Mouse (Mus musculus) liver, embryonic 13.5 days (tissue): ENCODE measurements at regions not wholly inside any gene's neighbourhood (a gene's known extent, or its start where the extent isn't known, plus 50 kb on each side); places are given as distances from the start of the nearest gene placed in this dataset.

Source experiments
- ATAC-seq: fragments of 200-750 bp; cut with Nextera tagmentation; 2 replicates; pipeline ENCODE4 v1.8.0; 2017; ENCODE audit warnings: low read depth, mild to moderate bottlenecking, moderate number of reproducible peaks, moderate library complexity
- DNase-seq: peaks from one replicate; pipeline ENCODE4 v3.0.0; 2022
- H3K27ac ChIP-seq: fragments of 300-500 bp; sonication (generic); 2 replicates; pipeline ENCODE4 v1.5.1; 2015; ENCODE audit warnings: moderate library complexity, mild to moderate bottlenecking, inconsistent platforms
- H3K27me3 ChIP-seq: fragments of 300-500 bp; sonication (generic); 2 replicates; pipeline ENCODE4 v1.6.1; 2015; ENCODE audit warnings: mild to moderate bottlenecking, inconsistent platforms
- H3K36me3 ChIP-seq: fragments of 300-500 bp; sonication (generic); 2 replicates; pipeline ENCODE4 v1.6.1; 2015; ENCODE audit warnings: mild to moderate bottlenecking, inconsistent platforms
- H3K4me1 ChIP-seq: fragments of 300-500 bp; sonication (generic); replicated peaks from 2 replicates; pipeline ENCODE4 v1.6.1; 2015; ENCODE audit warnings: inconsistent platforms
- H3K4me2 ChIP-seq: fragments of 300-500 bp; sonication (generic); 2 replicates; pipeline ENCODE4 v1.6.1; 2015; ENCODE audit warnings: inconsistent platforms, mild to moderate bottlenecking, moderate library complexity
- H3K4me3 ChIP-seq: fragments of 300-500 bp; sonication (generic); replicated peaks from 2 replicates; pipeline ENCODE4 v1.5.1; 2015; ENCODE audit warnings: mild to moderate bottlenecking, inconsistent platforms
- H3K9ac ChIP-seq: fragments of 300-500 bp; sonication (generic); 2 replicates; pipeline ENCODE4 v1.6.1; 2015; ENCODE audit warnings: mild to moderate bottlenecking, inconsistent platforms
- H3K9me3 ChIP-seq: fragments of 300-500 bp; sonication (generic); replicated peaks from 2 replicates; pipeline ENCODE4 v1.6.1; 2016; ENCODE audit warnings: inconsistent platforms
- WGBS: fragments of 180-500 bp; shearing (Covaris S2); methylation state at CpG from one replicate; pipeline ENCODE4 v1.1.7; 2015; ENCODE audit not compliant: insufficient replicate concordance; 5-methylcytosine and 5-hydroxymethylcytosine counted together

GRCm38 (mm10) chr11:114576803-114577202, 91.5 kb upstream of the Rpl38 start:
- H3K9ac ChIP-seq, result no peak overlapping the region
- no peak for DNase-seq
- ATAC-seq, result no peak

GRCm38 (mm10) chr11:114571144-114571869, 97.0 kb upstream of the Rpl38 start:
- Histone ChIP-seq H3K4me2 (peak overlapping the region; percentile 23), H3K27me3 (peaks cover 39% of the 10 kb centered on the region), H3K4me1 (no peaks in the 10 kb centered on the region), H3K9me3 (no peaks in the 10 kb centered on the region), H3K4me3 (no peak overlapping the region), H3K36me3 (no peaks in the 10 kb centered on the region), H3K27ac (no peak overlapping the region), H3K9ac (no peak overlapping the region)
- WGBS, result 18% methylated on average over 20 of the region's 20 CpGs
- ATAC-seq (no peak), DNase-seq (no peak)

More at GRCm38 (mm10) chr11:114576803-114577202, 91.5 kb upstream of the Rpl38 start:
- 60% methylated on average over 8 of the region's 8 CpGs for WGBS
- no peak overlapping the region for H3K4me2 ChIP-seq
- no peaks in the 10 kb centered on the region for H3K27me3 ChIP-seq
- H3K36me3 ChIP-seq, result no peaks in the 10 kb centered on the region
- no peaks in the 10 kb centered on the region for H3K9me3 ChIP-seq
- no peak overlapping the region for H3K4me3 ChIP-seq
- H3K4me1 ChIP-seq, result no peaks in the 10 kb centered on the region
- no peak overlapping the region for H3K27ac ChIP-seq

- peaks cover under 1% of the 10 kb centered on the region; the same call in 1 of the 2 replicates for H3K9me3 ChIP-seq
- WGBS, result 64% methylated on average over 5 of the region's 5 CpGs
- DNase-seq (no peak), ATAC-seq (no peak)
- H3K9ac ChIP-seq, result no peak overlapping the region
- H3K27ac ChIP-seq, result no peak overlapping the region
- no peak overlapping the region for H3K4me3 ChIP-seq
- H3K36me3 ChIP-seq, result no peaks in the 10 kb centered on the region
- peaks cover 40% of the 10 kb centered on the region for H3K27me3 ChIP-seq
- H3K4me1 ChIP-seq, result no peaks in the 10 kb centered on the region
- H3K4me2 ChIP-seq, result no peak overlapping the region
These were observed 98.2 kb upstream of the Rpl38 start for GRCm38 (mm10) chr11:114570076-114570475.

- Histone ChIP-seq H3K4me2 (no peak overlapping the region), H3K27me3 (peaks cover 40% of the 10 kb centered on the region), H3K36me3 (no peaks in the 10 kb centered on the region), H3K4me3 (no peak overlapping the region), H3K9ac (no peak overlapping the region), H3K4me1 (no peaks in the 10 kb centered on the region), H3K27ac (no peak overlapping the region), H3K9me3 (peaks cover 12% of the 10 kb centered on the region; the same call in 1 of the 2 replicates)
- DNase-seq (no peak), ATAC-seq (no peak)
- 8% methylated on average over 21 of the region's 21 CpGs for WGBS
These were observed 100.2 kb upstream of the Rpl38 start for GRCm38 (mm10) chr11:114567814-114568800.

- Histone ChIP-seq H3K4me1 (no peaks in the 10 kb centered on the region), H3K27ac (no peak overlapping the region), H3K4me3 (no peak overlapping the region), H3K9me3 (peaks cover 12% of the 10 kb centered on the region; the same call in 1 of the 2 replicates), H3K27me3 (peaks cover 40% of the 10 kb centered on the region), H3K4me2 (no peak overlapping the region), H3K9ac (no peak overlapping the region), H3K36me3 (no peaks in the 10 kb centered on the region)
- WGBS, result 10% methylated on average over 20 of the region's 20 CpGs
- ATAC-seq, result no peak
- no peak for DNase-seq
These were observed 101.1 kb upstream of the Rpl38 start for GRCm38 (mm10) chr11:114567045-114567780.

- no peak overlapping the region for H3K27ac ChIP-seq
- H3K36me3 ChIP-seq, result no peaks in the 10 kb centered on the region
- no peak overlapping the region for H3K9ac ChIP-seq
- no peak overlapping the region for H3K4me3 ChIP-seq
- WGBS, result 77% methylated on average over 2 of the region's 2 CpGs
- DNase-seq, result no peak
- peaks cover 43% of the 10 kb centered on the region for H3K27me3 ChIP-seq
- H3K9me3 ChIP-seq, result peaks cover 12% of the 10 kb centered on the region; the same call in 1 of the 2 replicates
- no peak overlapping the region for H3K4me2 ChIP-seq
- no peak for ATAC-seq
- peaks cover 1% of the 10 kb centered on the region; the same call in 1 of the 2 replicates for H3K4me1 ChIP-seq
These were observed 103.4 kb upstream of the Rpl38 start for GRCm38 (mm10) chr11:114564949-114565348.

GRCm38 (mm10) chr11:114563172-114563571, 105.2 kb upstream of the Rpl38 start:
- Histone ChIP-seq H3K27ac (no peak overlapping the region), H3K9ac (no peak overlapping the region), H3K36me3 (no peaks in the 10 kb centered on the region), H3K4me2 (no peak overlapping the region), H3K27me3 (peaks cover 34% of the 10 kb centered on the region), H3K9me3 (peaks cover 12% of the 10 kb centered on the region; the same call in 1 of the 2 replicates), H3K4me1 (peaks cover 10% of the 10 kb centered on the region), H3K4me3 (no peak overlapping the region)
- ATAC-seq (no peak), DNase-seq (no peak)
- WGBS, result 78% methylated on average over 9 of the region's 9 CpGs

- Histone ChIP-seq H3K9me3 (no peaks in the 10 kb centered on the region), H3K36me3 (no peaks in the 10 kb centered on the region), H3K9ac (no peak overlapping the region), H3K4me3 (no peak overlapping the region), H3K4me1 (peaks cover 19% of the 10 kb centered on the region), H3K27me3 (peaks cover 3% of the 10 kb centered on the region; the same call in 1 of the 2 replicates), H3K27ac (peak overlapping the region; percentile 63), H3K4me2 (peak overlapping the region; percentile 23; the same call in 1 of the 2 replicates)
- ATAC-seq, result no peak
- no peak for DNase-seq
- WGBS, result 23% methylated on average over 5 of the region's 5 CpGs
These were observed 113.7 kb upstream of the Rpl38 start for GRCm38 (mm10) chr11:114554576-114554975.

GRCm38 (mm10) chr11:114553992-114554391, 114.3 kb upstream of the Rpl38 start:
- peak; percentile 26; the same call in 1 of the 2 replicates for ATAC-seq
- H3K27me3 ChIP-seq, result no peaks in the 10 kb centered on the region
- no peak overlapping the region for H3K9ac ChIP-seq
- H3K27ac ChIP-seq, result peak overlapping the region; percentile 63
- no peaks in the 10 kb centered on the region for H3K36me3 ChIP-seq
- H3K4me3 ChIP-seq, result no peak overlapping the region
- H3K9me3 ChIP-seq, result no peaks in the 10 kb centered on the region
- H3K4me2 ChIP-seq, result peak overlapping the region; percentile 23; the same call in 1 of the 2 replicates
- 9% methylated on average over 13 of the region's 13 CpGs for WGBS
- peaks cover 14% of the 10 kb centered on the region for H3K4me1 ChIP-seq
- DNase-seq, result no peak

GRCm38 (mm10) chr11:114552176-114552575, 116.1 kb upstream of the Rpl38 start:
- 74% methylated on average over 7 of the region's 7 CpGs for WGBS
- H3K4me1 ChIP-seq, result peaks cover 14% of the 10 kb centered on the region
- H3K4me3 ChIP-seq, result no peak overlapping the region
- DNase-seq (no peak), ATAC-seq (no peak)
- H3K27ac ChIP-seq, result no peak overlapping the region
- no peaks in the 10 kb centered on the region for H3K27me3 ChIP-seq
- H3K9ac ChIP-seq, result no peak overlapping the region
- H3K36me3 ChIP-seq, result no peaks in the 10 kb centered on the region
- H3K9me3 ChIP-seq, result no peaks in the 10 kb centered on the region
- H3K4me2 ChIP-seq, result no peak overlapping the region

- Histone ChIP-seq H3K27ac (no peak overlapping the region), H3K36me3 (no peaks in the 10 kb centered on the region), H3K4me3 (no peak overlapping the region), H3K9ac (no peak overlapping the region), H3K9me3 (no peaks in the 10 kb centered on the region), H3K4me2 (no peak overlapping the region), H3K27me3 (no peaks in the 10 kb centered on the region), H3K4me1 (peaks cover 14% of the 10 kb centered on the region)
- no peak for DNase-seq
- 66% methylated on average over 4 of the region's 4 CpGs for WGBS
- ATAC-seq, result no peak
These were observed 117.1 kb upstream of the Rpl38 start for GRCm38 (mm10) chr11:114551262-114551661.
